In the genomic region with DNA sequence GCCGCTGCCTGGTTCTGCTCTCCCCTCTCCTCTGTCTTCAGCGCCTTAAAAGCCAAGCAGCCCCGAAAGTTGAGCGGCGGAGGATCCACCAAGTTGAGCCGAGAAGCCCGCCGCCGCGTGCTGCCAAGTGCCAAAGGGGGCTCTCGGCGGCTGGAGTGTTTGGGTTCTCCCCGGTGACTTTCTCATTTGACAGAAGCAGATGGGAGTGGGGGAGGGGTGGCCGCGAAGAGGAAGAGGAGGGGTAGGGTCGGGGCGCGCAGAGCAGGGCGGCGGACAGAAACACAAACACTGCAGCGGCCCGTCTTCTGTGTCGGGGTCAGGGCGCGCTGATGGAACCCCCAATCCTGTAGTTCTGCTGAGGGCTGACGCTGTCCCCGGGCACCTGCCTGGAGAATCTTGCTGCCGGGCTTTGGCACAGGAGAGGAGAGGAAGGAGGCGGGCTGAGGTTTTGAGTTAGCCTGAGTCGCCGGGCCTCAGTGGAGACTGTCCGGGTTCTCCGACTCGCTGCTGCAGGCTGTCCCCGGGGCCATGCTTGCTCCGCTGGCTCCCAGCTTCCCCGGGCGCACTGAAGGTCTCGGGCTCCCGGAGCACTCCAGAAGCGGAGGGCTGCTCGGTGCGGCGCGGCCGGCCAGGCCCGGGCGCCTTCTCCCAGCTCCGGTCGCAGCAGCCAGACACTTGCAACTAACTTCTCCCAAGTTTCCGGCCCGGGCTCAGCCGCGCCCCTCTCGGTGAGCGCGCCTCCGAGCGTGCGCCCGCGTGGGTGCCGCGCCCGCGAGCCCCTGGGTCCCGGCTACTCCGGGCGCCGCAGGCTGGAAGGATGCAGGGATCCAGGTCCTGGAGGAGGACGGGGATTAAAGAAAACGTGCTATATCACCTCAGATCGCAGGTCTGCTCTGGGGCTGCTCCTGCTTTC, we compare ENCODE assay signal across 9 mouse cellular contexts. TPM values are rescaled to one million over a fixed set of nuclear protein-coding genes. Genes with fewer than 3 reads are reported as not detected.
DNase-seq lines count a peak whose midpoint lies in the region; ATAC-seq and TF ChIP-seq lines count a peak whose summit lies in the region.
"Had no signal": no experiment of that assay in that cellular context is flagged by ENCODE, and none has a peak within 500 bp of the region (broad histone marks: within the 10 kb centered on the region; RNA-seq: fewer than 3 reads in every experiment).

No protein-coding gene starts in this region.

- DNase-seq in layer of hippocampus, postnatal 10 days (ENCODE audit: low spot score in 2 of 2): peak; percentile 55 to 63
- DNase-seq in layer of hippocampus, adult 9-11 months: no peak
- DNase-seq in G1E (ENCODE audit: low spot score): no peak
- peak; percentile 31 for DNase-seq in heart, postnatal 4 days
- DNase-seq in limb, embryonic 14.5 days (ENCODE audit: low spot score): no peak
- DNase-seq in neural tube, embryonic 11.5 days (ENCODE audit: low spot score): peak; percentile 81
- no peak for DNase-seq in frontal cortex, postnatal 14 days (ENCODE audit: low spot score in 2 of 2)

- no peak for TF ChIP-seq CTCF in G1E (IDR thresholded peaks at IDR 0.05; ENCODE audit: low read depth, low read length)

- no peak for TF ChIP-seq POLR2A in limb, embryonic 14.5 days (IDR thresholded peaks at IDR 0.05; ENCODE audit: borderline replicate concordance, extremely low read depth, insufficient read depth, insufficient read length)

- peaks cover 28% of the 10 kb centered on the region for H3K9me3 ChIP-seq in G1E (replicated peaks)
- no peaks in the 10 kb centered on the region for H3K9me3 ChIP-seq in embryonic facial prominence, embryonic 12.5 days
- no peaks in the 10 kb centered on the region for H3K9me3 ChIP-seq in limb, embryonic 14.5 days (ENCODE audit: control insufficient read depth, low read length)
- H3K9me3 ChIP-seq in neural tube, embryonic 11.5 days (ENCODE audit: control insufficient read depth, low read length): no peaks in the 10 kb centered on the region

- H3K4me2 ChIP-seq in embryonic facial prominence, embryonic 12.5 days (replicated peaks): peak overlapping the region; percentile 90
- H3K4me2 ChIP-seq in limb, embryonic 14.5 days (replicated peaks; ENCODE audit: low read depth, low read length, severe bottlenecking): peak overlapping the region; percentile 92
- peak overlapping the region; percentile 68 for H3K4me2 ChIP-seq in neural tube, embryonic 11.5 days (ENCODE audit: low read depth)

- 0 out of 2 replicates have a peak overlapping the region, but pooled peaks have one; percentile 7 for H3K27ac ChIP-seq in embryonic facial prominence, embryonic 12.5 days
- no peak overlapping the region for H3K27ac ChIP-seq in limb, embryonic 14.5 days (replicated peaks; ENCODE audit: low read depth, low read length)
- H3K27ac ChIP-seq in neural tube, embryonic 11.5 days (ENCODE audit: low read depth, low read length): peak overlapping the region; percentile 60

- H3K4me3 ChIP-seq in G1E (ENCODE audit: low read depth, low read length): peak overlapping the region; percentile 61
- H3K4me3 ChIP-seq in embryonic facial prominence, embryonic 12.5 days: peak overlapping the region; percentile 49
- H3K4me3 ChIP-seq in limb, embryonic 14.5 days (replicated peaks; ENCODE audit: low read length): peak overlapping the region; percentile 46
- peak overlapping the region; percentile 55 for H3K4me3 ChIP-seq in neural tube, embryonic 11.5 days (ENCODE audit: low read depth, low read length)

- H3K9ac ChIP-seq in embryonic facial prominence, embryonic 12.5 days: peak overlapping the region; percentile 42
- H3K9ac ChIP-seq in limb, embryonic 14.5 days (ENCODE audit: low read depth, low read length, severe bottlenecking): peak overlapping the region; percentile 40
- peak overlapping the region; percentile 88 for H3K9ac ChIP-seq in neural tube, embryonic 11.5 days (ENCODE audit: low read length)

- under 1% methylated on average over 72 of the region's 73 CpGs for WGBS in embryonic facial prominence, embryonic 12.5 days
- WGBS in limb, embryonic 14.5 days: under 1% methylated on average over 59 of the region's 73 CpGs
- WGBS in neural tube, embryonic 11.5 days: under 1% methylated on average over 72 of the region's 73 CpGs

- peaks cover 19% of the 10 kb centered on the region for H3K4me1 ChIP-seq in G1E (ENCODE audit: insufficient read depth, low read depth, low read length)
- H3K4me1 ChIP-seq in embryonic facial prominence, embryonic 12.5 days: peaks cover 24% of the 10 kb centered on the region
- H3K4me1 ChIP-seq in limb, embryonic 14.5 days (ENCODE audit: control insufficient read depth, insufficient read depth, low read length): peaks cover 18% of the 10 kb centered on the region; the same call in 1 of the 2 replicates
- H3K4me1 ChIP-seq in neural tube, embryonic 11.5 days (ENCODE audit: control insufficient read depth, insufficient read depth, low read length): peaks cover 5% of the 10 kb centered on the region; the same call in 1 of the 2 replicates

- ATAC-seq in G1E (ENCODE audit: extremely low read depth, insufficient number of reproducible peaks, low FRiP score, poor library complexity, severe bottlenecking): no peak
- peak; percentile 36; the same call in 1 of the 2 replicates for ATAC-seq in embryonic facial prominence, embryonic 12.5 days (ENCODE audit: insufficient number of reproducible peaks, insufficient read depth, low FRiP score, low TSS enrichment)
- ATAC-seq in limb, embryonic 14.5 days (ENCODE audit: low FRiP score, low read depth): peak; percentile 32; the same call in 1 of the 2 replicates
- ATAC-seq in neural tube, embryonic 11.5 days (ENCODE audit: insufficient read depth, low FRiP score, low TSS enrichment): peak; percentile 54

- peaks cover 9% of the 10 kb centered on the region for H3K36me3 ChIP-seq in G1E (replicated peaks)
- no peaks in the 10 kb centered on the region for H3K36me3 ChIP-seq in embryonic facial prominence, embryonic 12.5 days
- no peaks in the 10 kb centered on the region for H3K36me3 ChIP-seq in limb, embryonic 14.5 days (ENCODE audit: control insufficient read depth, insufficient read depth, low read length)
- H3K36me3 ChIP-seq in neural tube, embryonic 11.5 days (ENCODE audit: control insufficient read depth, insufficient read depth, low read length): no peaks in the 10 kb centered on the region

- peaks cover 37% of the 10 kb centered on the region; the same call in 1 of the 2 replicates for H3K27me3 ChIP-seq in G1E (ENCODE audit: insufficient read depth, low read length)
- peaks cover 75% of the 10 kb centered on the region for H3K27me3 ChIP-seq in embryonic facial prominence, embryonic 12.5 days
- H3K27me3 ChIP-seq in limb, embryonic 14.5 days (ENCODE audit: control insufficient read depth, insufficient read depth, low read length): peaks cover 82% of the 10 kb centered on the region
- H3K27me3 ChIP-seq in neural tube, embryonic 11.5 days (ENCODE audit: control insufficient read depth, insufficient read depth, low read length): peaks cover 51% of the 10 kb centered on the region

RNA-seq across cellular contexts. Expression of a gene that starts 0.6 kb away (rescaled TPM):
- total RNA-seq in layer of hippocampus, postnatal 10 days (2021): 10 to 100 TPM; 11.8 to 13.1 TPM
- total RNA-seq in G1E (2014; fragmentation: Nextera tagmentation) (3.0 and 4.6 TPM in 2 replicates), G1E (2017) (1.2 and 1.3 TPM in 2 replicates)
- polyA plus RNA-seq in G1E (2012): 9.0 and 10.9 TPM in 2 replicates
- polyA plus RNA-seq in embryonic facial prominence, embryonic 12.5 days (2016; fragmentation: Nextera tagmentation; extraction: Ambion mirVana): 3.5 and 4.4 TPM in 2 replicates
- total RNA-seq in heart, postnatal 4 days (2021): not detected
- polyA plus RNA-seq in limb, embryonic 14.5 days (2012; rRNA removed): 0.85 and 0.98 TPM in 2 replicates
- polyA plus RNA-seq in limb, embryonic 14.5 days (2014; fragmentation: Nextera tagmentation; extraction: Ambion mirVana): 0.65 and 0.84 TPM in 2 replicates
- polyA plus RNA-seq in neural tube, embryonic 11.5 days (2014; fragmentation: Nextera tagmentation; extraction: Ambion mirVana): 10.5 and 12.8 TPM in 2 replicates

RNA-seq across cellular contexts. Expression of a gene that starts 30.5 kb away (rescaled TPM):
- not detected for total RNA-seq in layer of hippocampus, postnatal 10 days (2021)
- total RNA-seq in G1E (2014; fragmentation: Nextera tagmentation) (not detected in 2 replicates), G1E (2017) (not detected in 2 replicates)
- not detected in 2 replicates for polyA plus RNA-seq in G1E (2012)
- polyA plus RNA-seq in embryonic facial prominence, embryonic 12.5 days (2016; fragmentation: Nextera tagmentation; extraction: Ambion mirVana): not detected in 2 replicates
- not detected for total RNA-seq in heart, postnatal 4 days (2021)
- not detected in 2 replicates for polyA plus RNA-seq in limb, embryonic 14.5 days (2012; rRNA removed)
- not detected in 2 replicates for polyA plus RNA-seq in limb, embryonic 14.5 days (2014; fragmentation: Nextera tagmentation; extraction: Ambion mirVana)
- not detected in 2 replicates for polyA plus RNA-seq in neural tube, embryonic 11.5 days (2014; fragmentation: Nextera tagmentation; extraction: Ambion mirVana)
- total RNA-seq: layer of hippocampus, adult 18-20 months had no signal

Comparison
In these comparisons a context has a peak if more than half of its experiments do, and no peak if none do; other contexts are left out.
1. DNase-seq: peak in layer of hippocampus, postnatal 10 days (2 of 2), heart, postnatal 4 days (single experiment) and neural tube, embryonic 11.5 days (single experiment); none in layer of hippocampus, adult 9-11 months (single experiment), G1E (single experiment), limb, embryonic 14.5 days (single experiment) and frontal cortex, postnatal 14 days (0 of 2).
2. Peak in every context shown above with its lines, with median percentiles within 50 percentile points of each other: H3K4me3 ChIP-seq, H3K4me2 ChIP-seq and H3K9ac ChIP-seq.